Mouse (Mus musculus) C2C12 (cell line): Measurements from ENCODE around the gene Ftsj1. TPM values are rescaled to one million over a fixed set of nuclear protein-coding genes. Genes with fewer than 3 reads are reported as not detected.

ENCODE experiments used
- H3K27me3 ChIP-seq: one replicate; pipeline ENCODE4 v1.6.1; 2011; ENCODE audit not compliant: control insufficient read depth, insufficient read depth, insufficient read length
- H3K36me3 ChIP-seq: one replicate; pipeline ENCODE4 v1.6.1; 2011; ENCODE audit not compliant: control insufficient read depth, insufficient read depth
- H3K4me3 ChIP-seq: one replicate; pipeline ENCODE4 v1.5.1; 2011; ENCODE audit warnings: mild to moderate bottlenecking, control low read depth; ENCODE audit not compliant: poor library complexity, insufficient read depth, severe bottlenecking
- H3K79me2 ChIP-seq: one replicate; pipeline ENCODE4 v1.6.1; 2011; ENCODE audit not compliant: control insufficient read depth, insufficient read depth
- H3K79me3 ChIP-seq: one replicate; pipeline ENCODE4 v1.6.1; 2011; ENCODE audit warnings: low read depth, control low read depth
- H3ac ChIP-seq: one replicate; pipeline ENCODE3; 2011; ENCODE audit warnings: low read depth; ENCODE audit not compliant: control insufficient read depth, insufficient read length
- CEBPB ChIP-seq: IDR thresholded peaks from one replicate; pipeline ENCODE4 v1.6.1; 2011; ENCODE audit warnings: low read depth, mild to moderate bottlenecking, control low read depth, moderate library complexity
- CTCF ChIP-seq: IDR thresholded peaks from one replicate; pipeline ENCODE4 v1.5.1; 2011; ENCODE audit not compliant: control insufficient read depth, insufficient read depth, insufficient read length
- FOSL1 ChIP-seq: IDR thresholded peaks from one replicate; pipeline ENCODE4 v1.8.0; 2011; ENCODE audit warnings: mild to moderate bottlenecking, low read length; ENCODE audit not compliant: poor library complexity, insufficient read depth, severe bottlenecking
- MAX ChIP-seq: IDR thresholded peaks from one replicate; pipeline ENCODE4 v1.6.1; 2011; ENCODE audit warnings: mild to moderate bottlenecking, control low read depth
- MYOD1 ChIP-seq: IDR thresholded peaks from one replicate; pipeline ENCODE4 v1.6.1; 2011; ENCODE audit warnings: low read depth; ENCODE audit not compliant: control insufficient read depth, insufficient read length
- MYOG ChIP-seq: IDR thresholded peaks from one replicate; pipeline ENCODE4 v1.6.1; 2011; ENCODE audit not compliant: control insufficient read depth, insufficient read length; ENCODE audit errors: extremely low read depth
- USF1 ChIP-seq: IDR thresholded peaks from one replicate; pipeline ENCODE4 v1.6.1; 2011; ENCODE audit warnings: low read depth, mild to moderate bottlenecking, control low read depth, moderate library complexity
- polyA plus RNA-seq: library from polyadenylated mRNA; unstranded; fragments of >200 nt; fragmentation: generic; extraction: Trizol; gene quantifications from one replicate; pipeline ENCODE4 v1.2.1, GENCODE M21; 2012; ENCODE audit warnings: missing spikeins

Ftsj1 gene
- polyA plus RNA-seq, 1 experiment: 36.1 TPM

DNA sequence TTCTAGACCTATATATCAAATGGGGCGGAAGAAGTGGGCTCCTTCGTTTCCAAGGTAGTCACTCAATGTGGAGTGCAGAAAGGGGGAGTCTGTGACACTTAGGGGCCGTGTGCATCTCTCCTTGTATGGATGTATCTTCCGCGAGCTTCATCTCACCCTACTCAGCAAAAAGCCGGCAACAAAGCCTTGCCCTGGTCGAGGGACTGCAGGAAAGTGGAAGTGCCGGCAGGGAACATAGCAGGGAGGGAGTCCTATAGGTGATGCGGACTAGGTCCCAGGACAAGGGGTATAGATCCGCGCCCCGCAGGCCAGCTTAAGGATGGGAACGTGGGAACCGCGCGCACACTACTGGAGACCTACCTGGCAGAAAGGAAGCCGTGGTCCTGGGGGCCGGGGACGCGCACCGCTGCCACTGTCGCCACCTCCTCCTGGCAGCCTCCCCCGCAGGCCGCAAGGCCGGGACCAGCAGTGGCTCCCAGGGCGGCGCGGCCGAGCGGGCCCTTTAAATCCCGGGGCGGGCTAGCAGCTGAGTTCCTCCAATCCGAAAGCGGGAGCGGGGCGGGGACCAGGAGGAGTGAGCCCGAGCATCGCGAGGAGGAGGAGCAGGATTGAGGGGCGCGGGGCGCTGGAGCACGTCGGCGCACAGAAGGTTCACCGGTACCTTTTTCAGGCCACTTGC is 46.1 kb downstream of the Ftsj1 start, which contains the start of gene Porcn:
Gene Porcn (minus strand): TSS at position 511 of the 679 bp plus-strand sequence.
- H3K27me3 ChIP-seq: no peaks in the 10 kb centered on the region
- peak within 1 kb of the TSS; percentile 31 for H3K4me3 ChIP-seq
- H3K79me2 ChIP-seq: no peaks in the 10 kb centered on the region
- no peaks in the 10 kb centered on the region for H3K79me3 ChIP-seq
- no peak for TF ChIP-seq MYOG
- TF ChIP-seq CTCF: no peak
- no peak for TF ChIP-seq MYOD1
- TF ChIP-seq USF1: no peak
- no peak for TF ChIP-seq MAX
- no peak for TF ChIP-seq CEBPB
- no peak for TF ChIP-seq FOSL1
- H3ac ChIP-seq: peak within 1 kb of the TSS; percentile 84
- H3K36me3 ChIP-seq: no peaks in the 10 kb centered on the region

DNA sequence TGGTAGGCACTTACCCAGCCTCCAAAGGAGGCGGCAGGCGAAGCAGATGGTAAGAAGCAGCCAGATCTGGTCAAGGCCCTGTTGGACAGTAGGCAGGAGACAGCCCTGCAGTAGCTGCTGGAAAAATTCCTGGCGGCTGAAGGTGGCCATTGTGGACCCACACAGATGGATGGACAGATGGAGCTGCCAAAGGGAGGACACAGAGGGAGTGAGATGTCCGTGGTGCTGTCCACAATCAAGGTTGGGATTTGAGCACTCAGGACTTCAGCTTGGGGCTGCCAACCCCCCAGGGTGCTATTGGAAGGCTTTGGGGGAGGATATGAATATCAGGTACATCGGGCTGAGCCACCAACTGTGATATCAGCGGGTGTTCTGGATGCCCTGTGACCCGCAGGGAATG is 46.7 kb downstream of the Ftsj1 start:
- no peak for TF ChIP-seq MYOD1
- TF ChIP-seq CEBPB: no peak
- no peak for TF ChIP-seq USF1
- no peak overlapping the region for H3K4me3 ChIP-seq
- H3K36me3 ChIP-seq: no peaks in the 10 kb centered on the region
- no peaks in the 10 kb centered on the region for H3K27me3 ChIP-seq
- H3K79me3 ChIP-seq: no peaks in the 10 kb centered on the region
- no peaks in the 10 kb centered on the region for H3K79me2 ChIP-seq
- peak overlapping the region; percentile 47 for H3ac ChIP-seq

DNA sequence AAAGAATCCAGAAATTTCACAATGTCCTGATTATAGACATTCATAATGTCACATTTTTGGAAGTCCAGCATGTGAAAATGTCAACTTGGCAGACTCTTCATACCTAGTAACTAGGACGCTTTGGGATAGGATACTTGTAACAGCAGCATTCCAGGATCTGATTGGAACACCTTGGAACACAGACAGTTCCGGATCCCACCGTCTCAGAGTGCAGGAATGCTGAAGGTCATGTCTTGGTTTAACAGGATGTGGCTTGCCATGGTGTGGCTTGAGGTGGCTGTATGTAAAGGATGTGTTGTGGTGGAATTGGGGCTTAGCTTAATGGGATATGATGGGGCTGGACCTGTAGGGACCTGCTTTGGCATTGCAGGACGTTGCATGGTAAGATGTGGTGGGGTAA is 47.1 kb downstream of the Ftsj1 start:
- Histone ChIP-seq H3K27me3 (no peaks in the 10 kb centered on the region), H3ac (no peak overlapping the region), H3K36me3 (no peaks in the 10 kb centered on the region), H3K79me3 (no peaks in the 10 kb centered on the region), H3K79me2 (no peaks in the 10 kb centered on the region), H3K4me3 (no peak overlapping the region)
- TF ChIP-seq MYOD1 (no peak), USF1 (no peak), FOSL1 (no peak), CTCF (no peak), MAX (no peak)

DNA sequence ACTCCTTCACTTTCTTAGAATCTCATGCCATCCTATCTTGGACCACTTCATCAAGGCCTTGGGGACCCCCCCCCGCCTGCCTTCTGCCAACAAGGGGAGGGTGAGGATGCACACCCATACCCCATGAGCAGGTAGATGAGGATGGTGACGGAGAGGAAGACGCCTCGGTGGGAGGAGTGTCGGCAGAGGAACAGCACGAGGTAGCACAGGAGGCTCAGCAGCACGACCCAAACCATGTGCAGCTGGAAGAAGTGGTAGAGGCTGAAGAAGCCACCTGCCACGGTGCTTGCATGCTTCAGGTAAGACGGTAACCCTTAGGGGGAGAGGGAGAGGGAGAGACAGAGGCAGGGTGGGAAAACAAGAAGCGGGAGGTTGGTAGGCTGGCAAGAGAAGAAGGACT is 48.1 kb downstream of the Ftsj1 start:
- H3ac ChIP-seq: no peak overlapping the region
- no peak overlapping the region for H3K4me3 ChIP-seq
- H3K79me2 ChIP-seq: no peaks in the 10 kb centered on the region
- H3K79me3 ChIP-seq: no peaks in the 10 kb centered on the region
- H3K36me3 ChIP-seq: no peaks in the 10 kb centered on the region
- TF ChIP-seq MYOD1 (no peak), CEBPB (no peak), CTCF (no peak), MAX (no peak), FOSL1 (no peak)
- H3K27me3 ChIP-seq: no peaks in the 10 kb centered on the region

DNA sequence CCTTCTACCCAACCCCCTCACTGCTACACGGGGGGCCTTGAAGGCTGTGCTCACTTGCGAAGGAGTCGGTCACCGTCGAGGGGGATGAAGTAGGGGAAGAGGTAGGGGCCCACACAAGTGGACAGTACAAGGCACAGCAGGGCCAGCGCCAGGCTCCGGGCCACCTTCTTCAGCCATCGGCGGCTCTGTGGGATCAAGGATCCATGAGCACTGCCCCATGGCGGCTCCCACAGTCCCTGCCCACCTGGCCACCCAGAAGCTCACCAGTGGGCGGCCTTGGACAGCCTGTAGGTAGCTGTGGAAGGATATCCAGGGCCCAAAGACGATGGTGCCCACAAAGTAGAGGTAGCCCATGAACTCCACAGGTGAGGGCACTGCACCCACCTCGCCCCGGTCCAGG is 49.1 kb downstream of the Ftsj1 start:
- Histone ChIP-seq H3K4me3 (no peak overlapping the region), H3K79me2 (no peaks in the 10 kb centered on the region), H3K79me3 (no peaks in the 10 kb centered on the region), H3K36me3 (no peaks in the 10 kb centered on the region), H3K27me3 (no peaks in the 10 kb centered on the region), H3ac (no peak overlapping the region)
- TF ChIP-seq FOSL1 (no peak), MAX (no peak), CTCF (no peak), USF1 (no peak), MYOD1 (no peak), MYOG (no peak), CEBPB (no peak)

DNA sequence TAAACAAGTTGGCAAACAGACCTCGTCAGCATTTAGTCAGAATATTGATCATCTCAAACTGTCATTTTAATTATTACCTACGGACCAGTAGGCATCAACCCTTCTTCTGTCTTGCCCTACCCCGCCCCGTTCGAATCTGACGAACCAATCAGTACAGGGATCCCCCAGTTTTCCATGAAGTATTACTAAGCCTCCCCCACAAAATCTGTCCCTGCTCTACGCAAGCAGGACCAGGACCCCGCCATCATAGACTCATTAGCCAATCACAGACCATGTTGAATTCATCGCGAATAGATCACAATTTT is 58.8 kb downstream of the Ftsj1 start, which contains the start of gene Ebp:
Gene Ebp (minus strand): TSS at position 94 of the 305 bp plus-strand sequence.
- Histone ChIP-seq H3ac (peak within 1 kb of the TSS; percentile 74), H3K79me2 (peaks cover 12% of the 10 kb centered on the region), H3K36me3 (no peaks in the 10 kb centered on the region), H3K4me3 (peak within 1 kb of the TSS; percentile 44), H3K79me3 (peaks cover 2% of the 10 kb centered on the region), H3K27me3 (no peaks in the 10 kb centered on the region)
- TF ChIP-seq FOSL1: no peak
- no peak for TF ChIP-seq CEBPB
- TF ChIP-seq MYOG: no peak
- no peak for TF ChIP-seq USF1
- TF ChIP-seq CTCF: no peak
- TF ChIP-seq MYOD1: no peak
- no peak for TF ChIP-seq MAX
